Mouse (Mus musculus): ENCODE measurements around the gene Spag8.

Spag8 gene

DNA sequence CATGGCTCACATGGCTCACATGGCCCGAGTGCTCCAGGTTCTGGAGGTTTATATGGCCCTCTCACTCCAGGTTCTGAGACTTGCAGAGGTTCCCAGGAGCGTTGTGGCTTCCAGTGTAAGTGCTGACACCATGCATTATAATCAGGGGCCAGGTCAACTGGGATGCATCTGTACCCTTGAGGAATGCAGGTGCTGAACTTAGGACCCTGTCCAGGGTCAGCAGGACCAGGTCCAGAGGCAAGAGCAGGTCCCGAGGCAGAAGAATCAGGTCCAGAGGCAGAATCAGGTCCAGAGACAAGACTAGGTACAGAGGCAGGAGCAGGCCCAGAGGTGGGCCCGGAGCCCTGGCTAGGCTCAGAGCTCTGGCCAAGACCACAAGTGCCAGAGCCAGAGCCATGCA lies 668 bp downstream of the Spag8 start:
- DNase-seq (ENCODE audit: low spot score in 2 of 2): no peak

DNA sequence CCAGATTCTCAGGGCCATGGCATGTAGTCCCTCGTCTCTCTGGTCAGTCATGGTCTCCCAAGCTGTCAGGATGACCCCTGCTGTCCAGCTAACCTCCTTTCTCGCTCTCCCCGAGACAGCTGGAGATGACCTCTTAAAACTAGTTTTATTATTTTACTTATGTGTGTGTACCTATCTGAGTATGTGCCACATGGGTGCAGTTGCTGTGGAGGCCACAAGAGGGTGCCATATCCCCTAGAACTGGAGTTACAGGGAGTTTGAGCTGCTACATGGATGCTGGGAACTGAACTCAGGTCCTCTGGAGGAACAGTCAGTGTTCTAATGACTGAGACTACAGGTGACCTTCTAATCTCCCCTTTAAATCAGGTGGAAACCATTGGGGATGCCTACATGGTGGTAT lies 3.6 kb downstream of the Spag8 start:
- DNase-seq (ENCODE audit: low spot score in 2 of 2): no peak

DNA sequence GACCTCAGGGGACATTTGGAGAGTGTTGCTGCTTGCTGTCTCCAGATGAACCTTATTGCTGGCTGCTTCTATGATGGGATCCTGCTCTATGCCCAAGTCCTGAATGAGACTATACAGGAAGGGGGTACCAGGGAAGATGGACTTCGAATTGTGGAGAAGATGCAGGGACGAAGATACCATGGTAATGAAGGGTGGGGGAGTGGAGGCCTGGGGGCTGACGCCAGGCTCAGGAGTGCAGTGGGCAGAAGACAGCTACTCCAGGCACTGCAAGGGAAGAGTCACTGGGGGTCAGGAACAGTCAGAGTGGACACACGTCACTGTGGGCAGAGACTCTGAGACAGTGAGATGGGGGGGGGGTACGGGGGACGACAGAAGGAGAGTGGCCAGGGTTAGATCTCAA lies 12.9 kb downstream of the Spag8 start:
- DNase-seq (ENCODE audit: low spot score in 2 of 2): no peak

DNA sequence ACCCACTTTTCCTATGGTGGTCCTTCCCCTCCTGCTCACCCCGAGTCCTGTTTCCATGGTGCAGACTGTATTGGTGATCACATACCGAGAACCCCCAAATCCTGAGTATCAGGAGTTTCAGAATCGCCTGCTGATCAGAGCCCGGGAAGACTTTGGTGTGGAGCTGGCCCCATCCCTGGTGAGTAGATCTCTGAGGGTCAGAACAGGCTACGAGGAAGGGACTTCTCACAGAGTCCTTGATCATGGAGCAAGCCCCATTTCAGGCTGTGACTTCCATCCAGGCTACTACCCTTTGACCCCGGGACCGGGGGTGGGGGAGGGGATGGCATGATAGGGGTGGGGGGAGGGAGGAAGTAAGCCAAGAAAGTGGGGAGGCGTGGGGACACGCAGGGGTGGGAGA lies 13.3 kb downstream of the Spag8 start:
- no peak for DNase-seq (ENCODE audit: low spot score in 2 of 2)

DNA sequence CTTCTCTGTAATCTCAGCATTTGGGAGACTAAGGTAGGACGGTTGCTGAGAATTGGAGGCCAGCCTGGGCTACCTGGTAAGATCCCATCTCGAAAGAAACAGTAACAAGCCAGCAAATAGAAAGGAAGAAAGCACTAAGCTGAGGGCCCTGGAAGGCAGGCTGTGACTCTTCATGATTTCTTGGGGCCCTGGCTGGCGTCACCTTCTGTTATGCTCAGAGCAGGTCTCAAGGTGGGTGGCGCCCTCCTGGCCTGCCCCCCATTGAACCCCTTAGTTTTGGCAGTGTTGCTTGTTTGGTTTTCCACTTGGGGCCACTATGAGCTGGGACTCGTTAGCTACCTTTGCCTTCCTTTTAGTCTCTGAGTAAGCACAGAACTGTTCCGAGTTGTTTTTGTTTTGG lies 16.6 kb downstream of the Spag8 start:
- DNase-seq (ENCODE audit: low spot score in 2 of 2): no peak

DNA sequence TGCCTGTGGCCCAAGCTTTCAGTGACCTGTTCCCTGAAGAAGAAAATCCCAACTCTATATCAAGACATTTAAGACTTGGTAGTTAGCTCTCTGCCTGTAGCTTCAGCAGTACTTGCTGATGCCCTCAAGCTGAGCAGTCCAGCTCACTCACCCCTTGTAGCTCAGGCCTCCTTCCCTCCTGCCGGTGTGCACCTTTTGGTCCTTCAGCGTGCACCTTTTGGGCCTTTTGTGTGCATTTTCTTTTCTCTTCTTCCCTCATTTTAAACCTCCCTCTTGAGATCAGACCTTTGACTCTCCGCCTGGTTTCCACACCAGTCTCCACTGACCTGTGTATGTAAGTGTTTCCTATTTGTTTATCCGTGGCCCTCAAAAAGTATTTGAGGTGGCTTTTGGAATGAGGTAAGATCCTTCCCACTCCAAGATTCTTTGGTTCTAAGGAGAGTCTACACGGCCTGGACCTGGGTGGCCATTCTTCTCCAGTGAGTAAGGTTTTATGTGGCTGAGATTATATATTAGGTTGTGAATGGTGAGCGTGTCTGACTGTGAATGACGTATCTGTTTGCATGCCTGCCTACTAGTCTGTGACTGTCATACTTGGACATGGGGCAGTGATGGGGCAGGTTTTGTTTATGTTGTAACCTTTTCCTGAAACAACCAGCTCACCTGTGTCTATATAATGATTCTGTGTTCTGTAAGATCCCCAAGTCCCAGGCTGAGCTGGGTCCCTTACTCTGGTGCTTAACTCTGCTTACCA lies 18.6 kb downstream of the Spag8 start:
- no peak for DNase-seq (ENCODE audit: low spot score in 2 of 2)

DNA sequence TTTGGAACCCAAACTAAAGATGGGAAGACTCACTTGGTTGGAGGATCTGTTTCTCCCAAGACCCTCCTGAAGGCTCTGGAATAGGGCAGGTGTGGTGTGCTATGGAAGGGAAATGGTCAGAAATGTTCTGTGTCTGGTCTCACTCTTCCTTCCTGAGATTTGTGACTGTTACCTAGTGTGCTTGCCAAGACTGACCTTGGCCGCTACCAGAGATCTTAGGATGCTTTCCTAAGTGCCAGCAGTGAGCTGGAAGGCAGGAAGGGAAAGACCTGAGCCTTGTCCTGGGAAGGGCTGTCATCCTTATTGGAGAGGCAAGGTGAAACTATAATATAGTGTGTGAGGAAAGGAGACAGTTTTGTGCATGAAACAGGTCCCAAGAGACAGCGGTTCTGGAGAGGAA lies 19.7 kb downstream of the Spag8 start:
- no peak for DNase-seq (ENCODE audit: low spot score in 2 of 2)

DNA sequence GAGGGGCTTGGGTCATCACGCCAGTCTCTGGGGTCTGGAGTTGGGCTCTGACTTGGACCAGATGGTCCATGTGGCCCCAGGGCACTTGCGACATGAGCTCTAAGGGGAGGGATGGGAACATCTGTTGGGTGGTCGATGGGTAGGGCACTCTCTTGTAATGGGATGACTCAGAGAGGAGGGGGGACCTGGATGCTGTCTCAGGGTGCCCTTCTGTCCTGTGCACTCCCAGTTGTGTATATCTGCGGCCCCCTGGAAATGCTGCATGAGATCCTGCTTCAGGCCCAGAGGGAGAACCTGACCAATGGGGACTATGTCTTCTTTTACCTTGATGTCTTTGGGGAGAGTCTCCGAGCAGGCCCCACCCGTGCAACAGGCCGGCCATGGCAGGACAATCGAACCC lies 20.1 kb downstream of the Spag8 start:
- no peak for DNase-seq (ENCODE audit: low spot score in 2 of 2)

DNA sequence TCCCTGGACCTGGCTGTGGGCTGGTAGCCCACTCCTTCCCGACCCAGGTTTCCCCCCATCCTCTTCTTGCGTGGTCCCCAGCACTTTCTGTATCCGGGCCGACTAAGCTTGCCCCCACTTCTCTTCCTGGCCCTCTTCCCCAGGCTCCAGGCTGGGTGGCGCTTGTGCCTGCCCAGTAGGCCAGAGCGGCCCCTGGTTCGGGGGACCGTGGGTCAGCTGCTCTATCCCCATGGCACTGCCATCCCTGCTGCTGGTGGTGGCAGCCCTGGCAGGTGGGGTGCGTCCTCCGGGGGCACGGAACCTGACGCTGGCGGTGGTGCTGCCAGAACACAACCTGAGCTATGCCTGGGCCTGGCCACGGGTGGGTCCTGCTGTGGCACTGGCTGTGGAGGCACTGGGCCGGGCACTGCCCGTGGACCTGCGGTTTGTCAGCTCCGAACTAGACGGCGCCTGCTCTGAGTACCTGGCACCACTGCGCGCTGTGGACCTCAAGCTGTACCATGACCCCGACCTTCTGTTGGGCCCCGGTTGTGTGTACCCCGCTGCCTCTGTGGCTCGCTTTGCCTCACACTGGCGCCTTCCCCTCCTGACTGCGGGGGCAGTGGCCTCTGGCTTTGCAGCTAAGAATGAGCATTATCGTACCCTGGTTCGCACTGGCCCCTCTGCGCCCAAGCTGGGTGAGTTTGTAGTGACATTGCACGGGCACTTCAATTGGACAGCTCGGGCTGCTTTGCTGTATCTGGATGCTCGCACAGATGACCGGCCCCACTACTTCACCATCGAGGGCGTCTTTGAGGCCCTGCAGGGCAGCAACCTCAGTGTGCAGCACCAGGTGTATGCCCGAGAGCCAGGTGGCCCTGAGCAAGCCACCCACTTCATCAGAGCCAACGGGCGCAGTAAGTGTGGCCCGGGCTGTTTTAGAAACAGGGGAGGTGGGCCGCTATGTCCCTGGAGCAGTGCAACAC lies 21.2 kb downstream of the Spag8 start:
- DNase-seq (ENCODE audit: low spot score in 2 of 2): peak; percentile 24 to 36

DNA sequence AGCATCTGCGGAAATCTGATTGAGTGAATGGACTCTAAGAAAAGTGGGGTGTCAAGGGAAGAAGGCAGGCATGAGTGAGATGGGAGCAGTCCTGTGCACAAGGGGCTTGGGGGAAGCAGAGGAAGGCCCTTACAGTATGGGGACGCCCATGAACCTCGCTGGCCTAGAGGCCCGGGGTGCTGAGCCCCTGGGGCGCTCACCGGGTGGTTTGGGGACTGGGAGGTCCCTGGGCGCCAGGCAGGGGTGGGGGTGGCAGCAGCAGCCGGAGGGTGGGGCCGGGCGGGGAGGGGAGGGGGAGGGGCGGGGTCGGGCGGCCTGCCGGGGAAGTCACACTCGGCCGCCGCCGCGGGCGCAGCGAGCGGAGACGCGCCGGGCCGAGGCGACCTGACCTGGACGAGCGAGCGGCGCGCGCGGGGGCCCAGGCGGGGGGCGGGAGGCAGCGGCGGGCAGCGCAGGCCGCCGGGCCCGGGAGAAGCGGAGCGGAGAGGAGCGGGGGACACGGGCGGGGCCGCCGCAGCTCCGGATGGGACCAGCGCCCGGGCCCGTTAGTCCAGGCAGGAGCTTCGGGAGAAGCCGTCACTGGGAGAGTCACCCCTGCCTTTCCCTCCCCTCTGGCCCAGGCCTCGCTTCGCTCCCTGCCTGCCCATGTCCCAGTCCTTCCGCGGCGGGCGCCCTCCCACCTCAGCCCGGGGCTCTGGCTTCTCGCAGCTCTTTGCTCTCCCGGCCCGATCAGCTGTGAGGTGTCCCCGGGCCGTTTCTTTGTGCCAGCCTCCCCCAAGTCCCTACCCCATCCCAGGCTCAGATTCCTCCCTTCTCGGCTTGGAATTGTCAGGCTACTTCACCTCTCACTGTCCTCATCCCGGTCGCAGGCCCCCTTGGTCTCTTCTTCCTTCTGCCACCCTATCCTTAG lies 22.1 kb downstream of the Spag8 start, which contains the start of gene Npr2:
Gene Npr2, plus strand, starts transcription at position 890 of the 910 bp plus-strand sequence.
- peak; percentile 56 to 63 for DNase-seq (ENCODE audit: low spot score in 2 of 2)

DNA sequence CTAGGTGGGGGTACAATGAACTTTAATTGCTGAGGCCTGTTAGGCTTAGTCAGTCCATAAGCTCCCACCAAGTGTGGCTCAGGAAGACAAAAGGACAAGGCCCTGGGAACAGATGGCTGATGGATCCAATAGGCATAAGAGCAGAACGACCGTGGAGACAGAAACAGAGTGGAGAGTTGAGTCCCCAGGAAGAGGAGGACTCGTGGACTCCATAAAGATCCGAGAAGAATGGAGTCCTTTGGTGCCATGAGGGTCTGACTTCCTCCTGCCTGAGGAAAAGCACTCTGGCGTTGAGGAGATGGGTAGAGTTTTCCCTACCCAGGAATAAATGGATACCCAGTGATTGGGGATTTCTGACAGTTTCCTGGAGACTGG lies 22.7 kb downstream of the Spag8 start:
- no peak for DNase-seq (ENCODE audit: low spot score in 2 of 2)

DNA sequence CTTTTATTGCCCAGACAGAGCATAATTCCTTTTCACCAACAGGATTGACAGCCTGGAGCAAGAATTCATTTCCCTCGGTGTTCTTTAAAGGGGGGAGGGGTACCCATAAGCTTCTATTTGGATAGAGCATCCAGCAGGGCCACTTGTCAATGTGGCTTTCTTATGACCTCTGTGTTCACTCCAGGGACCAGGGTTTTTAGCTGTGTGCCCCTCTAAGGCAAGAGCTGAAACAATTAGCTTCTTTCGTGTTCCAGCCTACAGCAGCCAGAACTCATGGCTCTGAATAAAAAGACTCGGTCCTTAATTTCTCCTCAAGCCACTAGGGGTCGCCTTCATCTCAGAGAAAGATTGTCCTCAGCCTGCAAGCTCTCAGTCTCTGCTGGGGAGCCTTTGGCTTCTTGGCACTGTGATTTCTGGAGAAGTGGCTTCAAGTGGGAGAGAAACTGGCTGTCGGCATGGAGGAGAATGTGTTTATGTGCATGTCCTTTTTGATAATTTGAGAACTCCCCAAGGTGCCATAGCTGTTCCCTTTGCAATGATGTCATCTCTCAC lies 23.3 kb downstream of the Spag8 start:
- peak; percentile 79 to 90 for DNase-seq (ENCODE audit: low spot score in 2 of 2)

DNA sequence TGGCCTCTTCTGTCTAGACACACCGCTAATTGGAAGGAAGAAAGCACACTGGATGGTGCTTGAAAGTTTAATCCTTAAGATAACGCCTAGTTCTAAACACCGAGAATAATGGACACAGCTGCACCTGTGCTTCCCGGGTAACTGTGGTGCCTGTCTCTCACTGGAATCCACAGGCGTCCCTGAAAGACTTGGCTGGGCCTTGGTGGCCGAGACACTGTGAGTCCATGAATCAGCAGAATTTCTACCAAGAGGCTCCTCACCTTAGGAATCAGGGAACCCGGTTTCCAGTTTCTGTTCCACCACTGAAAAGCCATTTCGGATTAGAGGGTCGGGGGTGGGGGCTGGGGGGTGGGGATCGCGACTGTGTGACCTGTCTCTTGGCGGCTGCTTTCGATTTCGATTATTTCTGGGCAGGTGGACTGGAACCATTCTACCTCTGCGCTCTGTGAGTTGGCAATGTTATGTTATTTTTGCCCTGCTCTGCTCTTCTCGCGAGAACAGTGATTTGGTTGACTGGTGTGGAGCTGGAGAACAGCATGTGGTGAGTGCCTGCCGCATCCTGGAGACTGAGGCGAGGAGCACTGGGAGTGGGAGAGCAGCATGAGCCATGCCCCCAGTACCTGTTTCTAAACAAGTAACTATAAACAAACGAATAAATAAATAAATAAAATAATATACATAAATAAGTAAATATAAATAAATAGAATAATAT lies 24.1 kb downstream of the Spag8 start:
- DNase-seq (ENCODE audit: low spot score in 2 of 2): no peak

DNA sequence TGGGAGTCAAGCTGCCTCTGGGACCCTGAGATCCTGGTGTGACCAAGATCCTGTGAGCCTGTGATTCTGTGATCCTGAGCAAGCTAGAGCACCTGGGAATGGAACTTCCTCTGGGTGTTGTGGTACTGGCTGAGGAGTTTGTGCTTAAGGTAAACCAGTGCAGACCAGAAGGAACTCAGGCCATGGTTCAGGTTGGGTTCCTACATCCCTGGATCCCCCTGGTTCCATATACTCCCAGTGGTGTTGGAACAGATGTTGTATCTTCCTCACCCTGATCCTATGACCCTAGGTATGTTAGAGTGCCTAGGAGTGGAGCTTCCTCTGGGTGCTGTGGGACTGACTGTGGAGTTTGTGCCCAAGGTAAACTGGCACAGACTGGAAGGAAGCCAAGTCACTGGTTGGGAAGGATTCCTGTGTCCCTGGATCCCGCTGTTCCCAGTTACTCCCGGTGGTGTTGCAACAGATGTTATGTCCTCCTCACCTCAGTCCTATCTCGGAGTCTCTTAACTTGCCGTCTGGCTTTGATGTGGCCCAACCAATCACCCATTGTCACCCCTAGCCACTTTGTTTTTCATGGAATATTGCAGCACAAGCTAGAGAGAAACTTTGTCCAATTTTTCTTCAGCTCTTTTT lies 33.1 kb downstream of the Spag8 start:
- DNase-seq (ENCODE audit: low spot score in 2 of 2): no peak

DNA sequence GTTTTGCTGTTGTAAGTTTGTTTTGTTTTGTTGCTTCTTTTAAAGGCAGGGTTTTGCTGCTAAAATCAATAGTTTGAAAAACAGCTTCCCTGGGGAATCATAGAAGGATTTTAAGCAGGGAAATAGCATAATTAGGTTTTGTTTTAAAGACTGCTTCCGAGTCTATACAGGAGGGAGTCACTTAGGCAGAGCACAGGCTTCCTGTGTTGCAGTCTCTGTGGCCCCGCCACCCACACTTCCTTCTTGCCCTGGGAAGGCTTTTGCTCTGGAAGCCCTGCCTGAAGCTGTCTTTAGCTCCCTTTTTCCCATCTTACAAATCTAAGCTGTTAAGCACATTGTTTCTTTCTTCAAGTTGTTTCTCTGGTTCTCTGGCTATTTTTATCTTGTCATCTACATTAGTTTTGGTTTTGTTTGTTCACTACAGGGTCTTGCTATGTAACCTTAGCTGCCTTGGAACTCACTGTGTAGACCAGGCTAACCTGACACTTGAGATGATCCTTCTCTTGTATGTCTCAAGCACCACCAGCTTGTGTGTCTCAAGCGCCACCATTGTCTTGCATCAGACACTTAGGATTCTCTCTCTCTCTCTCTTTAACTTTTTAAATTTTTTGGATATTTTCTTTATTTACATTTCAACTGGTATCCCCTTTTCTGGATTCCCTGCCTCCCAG lies 40.2 kb downstream of the Spag8 start:
- DNase-seq (ENCODE audit: low spot score in 2 of 2): no peak

DNA sequence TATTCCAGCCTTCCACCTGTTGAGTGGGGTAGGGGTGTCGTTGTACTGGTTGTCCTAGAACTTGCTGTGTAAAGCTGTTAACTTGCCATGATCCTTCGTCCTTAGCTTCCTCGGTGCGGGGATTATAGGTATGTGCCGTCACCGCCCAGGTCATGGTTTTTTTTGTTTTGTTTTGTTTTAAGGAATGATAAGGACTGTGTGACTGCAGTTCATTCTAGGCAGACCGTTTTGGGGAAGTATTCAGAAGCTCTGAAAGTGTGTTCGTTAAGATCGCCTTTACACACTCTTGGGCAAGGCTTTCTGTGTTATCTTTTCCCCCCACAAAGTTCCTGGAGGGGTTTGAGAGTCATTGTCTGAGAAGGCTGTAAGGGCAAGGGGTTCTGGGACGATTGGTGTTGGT lies 40.9 kb downstream of the Spag8 start:
- no peak for DNase-seq (ENCODE audit: low spot score in 2 of 2)

DNA sequence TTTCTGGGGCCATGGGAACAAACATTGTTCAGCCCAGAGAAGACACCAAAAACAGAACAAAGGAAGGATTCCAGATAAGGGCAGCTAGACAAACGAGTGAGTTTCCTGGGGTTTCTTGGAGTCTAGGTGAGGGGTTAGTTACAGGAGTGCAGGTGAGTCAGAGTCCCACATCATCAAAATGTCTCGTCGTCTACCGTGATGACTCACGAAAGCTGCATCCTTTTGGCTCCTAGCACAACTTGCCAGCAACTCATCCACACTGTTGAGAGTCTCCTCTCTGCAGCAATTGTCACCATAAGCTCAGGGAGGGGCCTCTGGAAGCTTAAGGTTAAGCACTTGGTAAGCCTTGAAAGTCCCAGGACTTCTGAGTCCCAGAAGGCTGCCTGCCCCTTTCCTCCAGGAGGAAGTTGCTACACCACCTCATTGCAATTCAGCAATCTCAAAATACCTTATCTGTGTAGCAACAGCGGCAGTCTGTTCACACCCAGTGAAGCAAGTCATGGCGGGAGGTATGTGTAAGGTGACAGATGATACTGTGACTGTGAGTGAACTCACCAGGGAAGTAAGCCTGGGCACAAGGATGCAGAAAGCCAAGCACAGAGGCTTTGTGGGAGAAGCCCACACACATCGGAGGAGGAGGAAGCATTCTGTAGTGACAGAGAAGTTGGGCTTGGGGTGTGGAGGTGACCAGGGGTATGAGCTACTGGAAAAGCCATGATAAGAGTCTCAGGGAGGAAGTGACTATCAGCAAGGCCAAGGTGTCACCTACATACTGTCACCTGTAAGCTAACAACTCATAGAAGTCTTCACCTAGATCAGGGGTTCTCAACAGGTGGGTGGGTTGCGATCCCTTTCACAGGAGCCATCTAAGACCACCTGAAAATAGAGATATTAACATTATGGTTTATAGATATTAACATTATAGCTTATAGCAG lies 48.4 kb downstream of the Spag8 start:
- DNase-seq (ENCODE audit: low spot score in 2 of 2): no peak

DNA sequence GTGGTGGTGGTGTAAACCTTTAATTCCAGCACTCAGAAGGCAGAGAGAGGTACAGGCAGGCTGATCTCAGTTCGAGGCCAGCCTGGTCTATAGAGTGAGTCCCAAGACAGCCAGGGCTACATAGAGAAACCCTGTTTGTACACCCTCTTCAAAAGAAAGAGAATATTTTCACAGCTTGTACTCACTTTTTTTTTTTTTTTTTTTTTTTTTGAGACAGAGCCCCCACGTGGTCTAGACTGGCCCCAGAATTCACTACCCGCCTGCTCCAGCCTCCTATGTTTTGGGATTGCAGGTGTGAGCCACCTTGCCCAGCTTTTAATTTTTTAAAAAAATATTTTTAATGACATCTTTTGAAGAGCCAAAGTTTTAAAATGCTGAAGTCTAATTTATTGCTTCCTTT lies 49.3 kb downstream of the Spag8 start:
- no peak for DNase-seq (ENCODE audit: low spot score in 2 of 2)

All from heart, adult 9 months (tissue).